Mouse (Mus musculus) 416B (cell line): Measurements from ENCODE around the gene Mrpl4.

Source experiments
- DNase-seq: peaks from one replicate; pipeline ENCODE4 v3.0.0; 2011; ENCODE audit warnings: low read depth

Mrpl4 gene

DNA sequence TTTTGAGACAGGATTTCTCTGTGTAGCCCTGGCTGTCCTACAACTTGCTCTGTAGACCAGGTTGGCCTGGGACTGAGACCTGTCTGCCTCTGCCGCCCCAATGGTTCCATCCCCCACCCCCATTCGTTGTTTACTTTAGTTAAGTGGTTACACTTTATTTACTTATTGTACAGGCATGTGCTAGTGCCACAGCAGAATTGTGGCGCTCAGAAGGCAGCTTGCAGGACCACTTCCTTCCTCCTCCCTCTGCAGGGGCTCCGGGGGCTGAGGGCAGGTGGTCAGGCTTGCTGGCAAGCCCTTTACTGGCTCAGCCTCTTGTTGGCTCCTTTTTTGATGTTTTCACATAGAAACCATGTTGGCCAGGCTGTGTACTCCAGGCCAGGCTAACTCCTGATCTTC, 14.6 kb downstream of the Mrpl4 start:
- DNase-seq: peak; percentile 64

DNA sequence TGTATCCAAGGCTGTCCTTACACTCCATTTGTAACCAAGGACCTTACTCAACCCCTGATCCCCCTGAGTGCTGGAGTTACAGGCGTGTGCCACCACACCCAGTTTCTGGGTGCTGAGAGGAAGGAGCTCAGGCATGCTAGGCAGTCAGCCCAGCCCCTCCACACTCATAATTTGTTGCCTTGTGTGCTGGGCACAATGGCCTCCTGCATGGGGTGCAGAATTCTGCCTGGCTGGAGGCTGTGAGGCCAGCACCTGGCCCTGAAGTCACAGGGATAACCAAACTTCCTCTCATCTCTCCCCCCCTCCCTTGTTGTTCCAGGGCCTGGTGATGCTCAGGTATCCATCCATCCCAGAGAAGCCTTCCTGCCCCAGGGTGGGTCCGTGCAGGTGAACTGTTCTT, 16.1 kb downstream of the Mrpl4 start:
- DNase-seq: no peak

DNA sequence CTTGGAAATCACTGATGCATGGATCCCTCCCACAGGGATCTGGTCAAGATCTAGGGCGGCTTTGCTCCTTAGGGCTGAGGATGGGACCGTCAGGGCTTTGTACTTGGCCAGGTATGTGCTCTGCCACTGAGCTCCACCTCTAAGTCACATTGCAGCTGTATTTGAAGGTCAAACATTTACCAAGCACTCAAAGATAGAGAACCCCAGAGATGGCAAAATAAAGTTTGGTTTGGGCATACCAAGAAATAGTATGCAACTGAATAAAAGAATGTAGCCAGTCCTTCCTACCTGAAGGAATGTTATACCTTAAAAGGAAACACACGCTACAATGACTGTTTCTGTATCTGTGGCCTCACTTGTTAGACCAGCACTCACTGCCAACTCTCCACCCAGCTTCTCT, 18.8 kb downstream of the Mrpl4 start:
- no peak for DNase-seq

DNA sequence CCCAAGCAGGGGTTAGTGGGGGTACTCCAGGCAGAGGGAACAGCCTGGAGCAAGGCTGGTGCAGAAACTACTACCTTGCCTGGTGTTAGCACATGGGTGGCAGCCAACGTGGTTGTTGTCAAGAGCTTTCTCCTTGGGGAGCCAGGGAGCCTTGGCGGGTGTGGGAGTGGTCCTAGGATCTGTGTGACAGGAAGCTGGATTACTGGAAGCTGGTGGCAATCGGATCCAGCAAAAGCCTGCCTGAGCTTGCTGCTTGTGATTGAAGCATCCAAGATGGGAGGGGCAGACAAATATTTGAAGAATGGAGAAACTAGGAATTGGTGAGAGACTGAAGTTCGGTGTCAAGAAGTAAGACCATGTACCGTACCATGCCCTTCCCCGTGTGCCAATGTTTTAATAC, 19.8 kb downstream of the Mrpl4 start:
- no peak for DNase-seq

DNA sequence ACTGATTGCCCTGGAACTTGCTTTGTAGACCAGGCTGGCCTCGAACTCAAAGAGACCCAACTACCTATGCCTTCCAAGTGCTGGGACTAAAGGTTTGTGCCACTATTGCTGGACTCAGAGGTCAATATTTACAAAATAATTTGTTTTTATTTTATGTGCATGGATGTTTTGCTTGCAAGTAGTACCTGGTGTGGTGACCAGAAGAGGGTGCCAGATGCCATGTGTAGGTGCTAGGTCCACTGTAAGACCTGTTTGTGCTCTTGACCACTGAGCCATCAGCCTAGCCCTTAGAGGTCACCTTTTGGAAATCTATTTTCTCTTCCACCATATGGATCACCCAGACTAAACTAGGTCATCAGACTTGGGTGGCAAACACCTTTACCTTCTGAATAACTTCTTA, 20.2 kb downstream of the Mrpl4 start:
- peak; percentile 46 for DNase-seq

DNA sequence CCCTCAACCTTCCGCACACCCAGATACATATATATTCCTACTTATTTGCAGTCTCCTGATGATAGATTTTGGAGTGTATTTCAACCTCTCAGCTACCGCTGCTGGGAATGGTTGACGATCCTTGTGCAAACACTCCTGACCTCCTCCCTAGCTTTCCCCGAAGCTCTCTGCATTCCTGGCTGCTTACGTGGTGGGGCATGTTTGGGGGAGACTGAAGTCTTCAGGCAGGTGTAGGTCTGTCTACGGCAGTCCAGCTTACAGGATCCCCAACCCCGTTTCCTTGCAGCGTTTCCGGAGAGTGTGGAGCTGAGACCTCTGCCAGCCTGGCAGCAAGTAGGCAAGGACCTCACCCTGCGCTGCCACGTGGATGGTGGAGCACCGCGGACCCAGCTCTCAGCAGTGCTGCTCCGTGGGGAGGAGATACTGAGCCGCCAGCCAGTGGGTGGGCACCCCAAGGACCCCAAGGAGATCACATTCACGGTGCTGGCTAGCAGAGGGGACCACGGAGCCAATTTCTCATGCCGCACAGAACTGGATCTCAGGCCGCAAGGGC, 22.8 kb downstream of the Mrpl4 start:
- DNase-seq: no peak

DNA sequence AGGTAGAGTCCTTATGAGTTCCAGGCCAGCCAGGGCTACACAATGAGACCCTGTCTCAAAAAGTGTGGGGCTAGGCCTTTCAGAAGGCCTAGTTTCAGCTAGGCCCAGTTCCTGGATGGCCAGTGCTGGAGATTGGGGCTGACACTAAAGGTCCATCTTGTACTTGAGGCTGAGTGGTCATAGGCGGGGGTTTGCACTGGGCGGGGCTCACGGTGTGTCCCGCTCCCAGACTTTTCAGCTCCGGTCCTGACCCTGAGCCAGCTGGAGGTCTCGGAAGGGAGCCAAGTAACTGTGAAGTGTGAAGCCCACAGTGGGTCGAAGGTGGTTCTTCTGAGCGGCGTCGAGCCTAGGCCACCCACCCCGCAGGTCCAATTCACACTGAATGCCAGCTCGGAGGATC, 24.3 kb downstream of the Mrpl4 start:
- no peak for DNase-seq

DNA sequence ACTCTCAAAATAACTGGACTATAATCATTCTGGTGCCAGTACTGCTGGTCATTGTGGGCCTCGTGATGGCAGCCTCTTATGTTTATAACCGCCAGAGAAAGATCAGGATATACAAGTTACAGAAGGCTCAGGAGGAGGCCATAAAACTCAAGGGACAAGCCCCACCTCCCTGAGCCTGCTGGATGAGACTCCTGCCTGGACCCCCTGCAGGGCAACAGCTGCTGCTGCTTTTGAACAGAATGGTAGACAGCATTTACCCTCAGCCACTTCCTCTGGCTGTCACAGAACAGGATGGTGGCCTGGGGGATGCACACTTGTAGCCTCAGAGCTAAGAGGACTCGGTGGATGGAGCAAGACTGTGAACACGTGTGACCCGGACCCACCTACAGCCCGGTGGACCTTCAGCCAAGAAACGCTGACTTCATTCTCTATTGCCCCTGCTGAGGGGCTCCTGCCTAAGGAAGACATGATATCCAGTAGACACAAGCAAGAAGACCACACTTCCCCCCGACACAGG, 25.3 kb downstream of the Mrpl4 start:
- no peak for DNase-seq

DNA sequence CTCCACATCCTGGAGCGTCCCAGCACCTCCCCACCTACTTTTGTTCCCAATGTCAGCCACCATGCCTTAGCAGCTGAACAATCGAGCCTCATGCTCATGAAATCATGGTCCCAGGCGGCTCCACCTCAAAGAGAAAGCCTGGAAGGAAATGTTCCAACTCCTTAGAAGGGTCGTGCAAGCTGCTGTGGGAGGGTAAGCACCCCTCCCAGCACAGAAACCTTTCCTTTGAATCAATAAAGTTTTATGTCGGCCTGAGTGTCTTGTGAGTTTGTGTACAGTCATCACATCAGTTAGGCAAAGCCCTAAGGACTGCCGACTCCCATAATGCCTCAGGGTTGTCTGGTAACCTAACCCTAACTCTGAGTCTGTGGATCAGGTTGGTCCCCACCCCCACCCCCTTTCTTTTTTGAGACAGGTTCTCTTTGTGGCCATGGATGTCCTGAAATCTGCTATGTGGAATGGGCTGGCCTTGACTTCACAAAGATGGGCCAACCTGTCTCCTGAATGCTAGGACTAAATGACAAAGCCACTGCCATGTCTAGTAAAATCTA, 26.1 kb downstream of the Mrpl4 start:
- no peak for DNase-seq

DNA sequence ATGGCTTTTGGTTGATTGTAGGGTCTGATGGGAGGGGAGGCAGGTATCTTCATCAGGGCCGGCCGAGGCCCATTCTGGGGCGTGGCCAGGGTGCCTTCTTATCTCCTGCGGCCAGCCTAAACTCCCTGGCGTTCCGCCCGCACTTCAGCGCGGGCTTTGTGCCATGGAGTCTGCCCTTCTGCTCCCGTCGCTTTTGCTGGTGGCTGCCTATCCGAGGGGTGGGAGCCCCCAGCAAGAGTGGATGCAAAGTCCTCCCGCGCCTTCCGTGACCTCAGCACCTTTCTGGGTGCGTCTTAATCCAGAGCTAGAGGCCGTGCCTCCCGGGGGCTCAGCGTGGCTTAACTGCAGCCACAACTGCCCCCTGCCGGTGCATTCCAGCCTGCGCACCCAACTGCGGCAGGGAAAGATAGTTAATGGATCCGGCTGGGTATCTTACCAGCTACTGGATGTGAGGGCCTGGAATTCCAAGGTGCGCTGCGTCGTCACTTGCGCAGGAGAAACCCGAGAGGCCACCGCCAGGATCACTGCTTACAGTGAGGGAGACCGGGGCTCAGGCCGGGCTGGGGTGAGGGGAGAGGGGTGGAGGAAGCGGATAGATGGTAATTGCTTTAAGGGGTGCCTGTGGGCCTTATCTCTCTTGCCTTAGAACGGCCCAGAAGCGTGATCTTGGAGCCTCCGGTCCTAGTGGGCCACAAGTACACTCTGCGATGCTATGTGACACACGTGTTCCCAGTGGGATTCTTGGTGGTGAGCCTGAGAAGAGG, 26.9 kb downstream of the Mrpl4 start, which contains the start of gene Icam4:
Gene Icam4 (plus strand): TSS at position 83 of the 764 bp plus-strand sequence.
- DNase-seq: peak; percentile 88

DNA sequence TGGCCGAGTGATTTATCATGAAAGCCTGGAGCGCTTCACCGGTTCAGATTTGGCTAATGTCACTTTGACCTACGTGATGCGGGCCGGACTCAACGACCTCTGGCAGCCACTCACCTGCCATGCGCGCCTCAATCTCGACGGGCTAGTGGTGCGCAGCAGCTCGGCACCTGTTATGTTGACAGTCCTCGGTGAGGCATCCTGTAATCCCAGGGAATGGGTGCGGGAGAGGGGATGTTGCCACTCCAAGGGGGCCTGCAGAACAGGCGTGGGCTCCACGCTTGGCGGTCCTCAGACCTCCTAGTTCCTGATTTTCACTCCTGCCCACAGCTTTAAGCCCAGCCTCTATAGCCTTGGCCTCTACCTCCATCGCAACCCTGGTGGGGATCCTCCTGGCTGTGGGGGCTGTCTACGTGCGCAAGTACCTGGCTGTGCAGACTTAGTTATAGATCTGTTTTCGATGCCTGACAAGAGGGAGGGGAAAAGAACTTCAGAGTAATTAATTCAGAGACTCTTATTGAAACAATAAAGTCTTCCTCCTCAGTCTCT, 27.6 kb downstream of the Mrpl4 start:
- no peak for DNase-seq

DNA sequence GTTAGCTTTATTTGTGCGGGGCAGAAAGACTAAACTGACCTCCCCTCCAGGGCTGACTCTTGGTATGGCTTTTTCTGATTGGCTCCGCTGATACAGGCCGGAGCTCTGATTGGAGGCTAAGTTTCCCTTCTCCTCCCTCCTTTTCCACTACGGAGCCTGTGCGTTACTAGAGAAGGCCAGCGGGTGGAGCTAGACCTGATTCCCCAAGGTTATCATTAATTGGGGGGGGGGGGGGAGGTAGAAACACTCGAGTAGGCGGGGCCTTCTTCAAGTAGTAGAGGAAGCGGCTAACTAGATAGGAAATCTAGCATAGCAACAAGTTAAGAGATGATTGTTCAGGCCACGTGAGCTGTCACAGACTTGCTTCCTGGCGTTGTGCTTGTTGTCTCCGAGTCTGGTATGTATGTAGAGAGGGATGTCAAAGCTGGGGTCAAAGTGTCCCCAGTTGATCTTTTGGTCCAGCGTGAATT, 28.3 kb downstream of the Mrpl4 start:
- DNase-seq: peak; percentile 99

DNA sequence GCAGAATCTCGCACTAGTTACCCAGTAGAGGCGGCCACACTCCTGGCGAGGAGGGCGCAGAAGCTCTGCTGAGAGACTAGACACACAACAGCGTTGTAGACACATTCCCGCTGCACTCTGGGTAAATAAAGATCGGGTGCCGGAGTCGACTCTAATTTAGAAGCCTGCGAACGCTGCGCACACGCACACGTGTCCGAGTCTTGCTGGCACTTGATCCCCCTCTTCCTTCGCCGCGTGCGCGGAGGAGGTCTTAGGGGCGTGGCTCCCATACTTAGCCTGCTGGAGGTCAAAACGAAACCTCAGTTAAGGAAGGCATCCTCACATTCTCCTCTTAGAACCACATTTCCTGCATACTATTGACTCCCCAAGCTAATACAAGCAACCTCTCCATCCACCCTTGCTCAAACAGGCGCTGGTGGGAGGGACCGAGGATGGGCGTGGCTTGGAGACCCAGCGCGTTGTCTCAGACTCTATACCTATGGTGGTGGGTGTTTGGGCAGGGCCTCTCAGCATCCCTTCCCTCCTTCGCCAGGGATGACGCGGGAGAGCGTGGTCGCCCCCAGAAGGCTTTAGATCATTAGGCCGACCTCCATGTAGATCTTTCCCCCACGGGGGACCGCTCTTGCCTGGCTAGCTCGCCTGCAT, 28.8 kb downstream of the Mrpl4 start:
- peak; percentile 86 for DNase-seq

DNA sequence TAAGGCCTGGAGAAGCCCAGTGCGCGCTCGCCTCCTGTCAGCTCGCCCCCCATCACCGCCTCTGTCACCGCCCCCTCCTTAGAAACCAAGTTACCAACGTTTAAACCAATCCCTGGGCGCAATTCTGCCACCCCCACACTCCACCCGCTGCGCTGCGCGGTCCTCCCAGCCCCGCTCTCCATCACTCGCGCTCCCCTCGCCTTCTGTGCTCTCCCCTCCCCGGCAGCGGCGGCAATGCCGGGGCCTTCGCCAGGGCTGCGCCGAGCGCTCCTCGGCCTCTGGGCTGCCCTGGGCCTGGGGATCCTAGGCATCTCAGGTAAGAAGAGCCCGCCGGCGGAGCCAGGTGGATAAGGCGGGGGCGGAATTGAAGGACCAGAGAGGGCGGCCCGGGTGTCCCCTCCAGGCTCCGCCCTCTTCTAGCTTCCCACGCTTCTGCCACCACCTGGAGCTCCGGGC, 29.4 kb downstream of the Mrpl4 start, which contains the start of gene Icam5:
Gene Icam5 (plus strand): TSS at position 178 of the 456 bp plus-strand sequence.
- no peak for DNase-seq

DNA sequence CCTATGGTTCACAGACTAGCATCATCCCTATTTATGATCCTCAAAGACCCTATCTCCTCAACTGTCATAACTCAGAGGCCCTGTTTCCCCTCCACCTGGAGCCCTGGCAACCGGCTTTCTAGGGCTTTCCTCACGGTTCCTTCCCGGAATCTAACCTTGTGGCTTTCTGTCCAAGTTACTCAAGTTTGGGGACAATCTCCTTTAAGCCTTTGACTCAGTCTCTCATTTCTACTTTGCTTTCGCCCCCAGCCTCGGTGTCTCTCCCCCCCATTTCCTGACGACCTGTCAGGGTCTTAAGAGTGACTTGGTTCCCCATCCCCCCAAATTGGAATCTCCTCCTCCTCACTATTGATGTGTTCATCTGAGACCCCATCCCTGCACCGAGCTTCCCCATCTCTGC, 30.0 kb downstream of the Mrpl4 start:
- no peak for DNase-seq

DNA sequence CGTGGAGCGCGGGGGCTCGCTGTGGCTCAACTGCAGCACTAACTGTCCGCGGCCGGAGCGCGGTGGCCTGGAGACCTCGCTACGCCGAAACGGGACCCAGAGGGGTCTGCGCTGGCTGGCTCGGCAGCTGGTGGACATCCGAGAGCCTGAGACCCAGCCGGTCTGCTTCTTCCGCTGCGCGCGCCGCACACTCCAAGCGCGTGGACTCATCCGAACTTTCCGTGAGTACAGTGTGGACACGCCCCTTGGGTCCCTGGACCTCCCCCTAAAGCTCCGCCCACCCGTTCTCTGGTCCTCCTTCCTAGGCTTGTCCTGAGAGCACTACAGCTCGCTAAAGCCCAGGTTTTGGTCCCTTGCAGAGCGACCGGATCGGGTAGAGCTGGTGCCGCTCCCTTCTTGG, 30.6 kb downstream of the Mrpl4 start:
- DNase-seq: peak; percentile 89

DNA sequence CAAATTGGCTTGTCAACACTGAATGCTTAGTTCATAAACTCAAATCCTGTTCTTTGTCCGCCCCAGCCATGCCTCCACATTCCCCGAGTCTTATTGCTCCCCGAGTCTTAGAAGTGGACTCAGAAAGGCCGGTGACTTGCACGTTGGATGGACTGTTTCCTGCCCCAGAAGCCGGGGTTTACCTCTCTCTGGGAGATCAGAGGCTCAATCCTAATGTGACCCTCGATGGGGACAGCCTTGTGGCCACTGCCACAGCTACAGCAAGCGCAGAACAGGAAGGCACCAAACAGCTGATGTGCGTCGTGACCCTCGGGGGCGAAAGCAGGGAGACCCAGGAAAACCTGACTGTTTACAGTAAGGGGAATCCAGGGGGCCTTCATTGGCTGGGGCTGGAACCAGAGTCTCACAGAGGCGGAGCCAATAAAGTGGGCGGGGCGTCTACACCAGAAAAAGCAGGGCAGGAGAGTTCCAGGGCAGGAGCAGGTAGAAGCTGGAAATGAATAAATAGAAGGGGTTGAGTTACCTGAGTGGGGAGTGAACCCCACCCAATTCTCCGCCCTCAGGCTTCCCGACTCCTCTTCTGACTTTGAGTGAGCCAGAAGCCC, 32.0 kb downstream of the Mrpl4 start:
- DNase-seq: no peak

DNA sequence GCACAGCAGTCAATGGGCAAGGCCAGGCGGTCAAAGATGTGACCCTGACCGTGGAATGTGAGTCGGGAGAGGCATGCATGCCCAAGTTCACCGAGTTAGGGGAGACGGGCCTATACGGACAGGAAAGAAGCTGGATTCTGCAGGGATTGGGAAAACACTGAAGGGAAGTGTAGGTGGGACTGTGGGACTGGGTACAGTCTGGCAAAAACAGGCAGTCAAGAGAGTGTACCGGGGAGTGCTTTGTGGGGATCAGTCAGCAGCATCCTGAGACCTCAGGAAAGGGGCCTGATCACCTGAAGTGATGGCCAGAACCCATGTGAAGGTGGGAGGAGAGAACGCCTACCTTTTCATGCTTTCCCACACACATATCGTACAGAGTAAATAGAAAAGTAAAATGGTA, 33.0 kb downstream of the Mrpl4 start:
- DNase-seq: no peak

DNA sequence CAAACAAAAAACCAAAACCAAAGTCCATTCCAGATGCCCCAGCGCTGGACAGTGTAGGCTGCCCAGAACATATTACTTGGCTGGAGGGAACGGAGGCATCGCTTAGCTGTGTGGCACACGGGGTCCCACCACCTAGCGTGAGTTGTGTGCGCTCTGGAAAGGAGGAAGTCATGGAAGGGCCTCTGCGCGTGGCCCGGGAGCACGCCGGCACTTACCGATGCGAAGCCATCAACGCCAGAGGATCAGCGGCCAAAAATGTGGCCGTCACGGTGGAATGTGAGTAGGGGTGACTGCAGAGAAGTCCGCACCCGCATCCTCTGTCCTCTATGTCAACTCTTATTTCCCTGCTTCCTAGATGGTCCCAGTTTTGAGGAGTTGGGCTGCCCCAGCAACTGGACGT, 33.6 kb downstream of the Mrpl4 start:
- DNase-seq: no peak

DNA sequence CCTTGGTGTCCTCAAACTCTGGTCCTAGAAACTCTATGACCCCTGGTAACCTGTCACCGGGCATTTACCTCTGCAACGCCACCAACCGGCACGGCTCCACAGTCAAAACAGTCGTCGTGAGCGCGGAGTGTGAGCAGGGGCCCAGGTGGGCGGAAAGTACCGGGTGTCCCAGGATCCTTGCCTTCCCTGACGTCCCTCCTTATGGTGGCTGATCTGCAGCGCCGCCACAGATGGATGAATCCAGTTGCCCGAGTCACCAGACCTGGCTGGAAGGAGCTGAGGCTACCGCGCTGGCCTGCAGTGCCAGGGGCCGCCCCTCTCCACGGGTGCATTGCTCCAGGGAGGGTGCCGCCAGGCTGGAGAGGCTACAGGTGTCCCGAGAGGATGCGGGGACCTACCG, 34.1 kb downstream of the Mrpl4 start:
- DNase-seq: no peak

DNA sequence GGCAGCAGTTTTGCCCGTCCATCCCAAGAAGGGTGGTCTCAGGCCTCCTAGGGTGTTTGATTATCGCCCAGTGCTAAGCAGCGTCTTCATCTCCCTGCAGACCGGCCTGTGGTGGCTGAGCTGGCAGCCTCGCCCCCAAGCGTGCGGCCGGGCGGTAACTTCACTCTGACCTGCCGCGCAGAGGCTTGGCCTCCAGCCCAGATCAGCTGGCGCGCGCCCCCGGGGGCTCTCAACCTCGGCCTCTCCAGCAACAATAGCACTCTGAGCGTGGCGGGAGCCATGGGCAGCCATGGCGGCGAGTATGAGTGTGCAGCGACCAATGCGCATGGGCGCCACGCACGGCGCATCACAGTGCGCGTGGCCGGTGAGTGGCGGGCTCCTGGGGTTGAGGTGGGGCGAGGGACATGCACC, 34.9 kb downstream of the Mrpl4 start:
- DNase-seq: no peak

DNA sequence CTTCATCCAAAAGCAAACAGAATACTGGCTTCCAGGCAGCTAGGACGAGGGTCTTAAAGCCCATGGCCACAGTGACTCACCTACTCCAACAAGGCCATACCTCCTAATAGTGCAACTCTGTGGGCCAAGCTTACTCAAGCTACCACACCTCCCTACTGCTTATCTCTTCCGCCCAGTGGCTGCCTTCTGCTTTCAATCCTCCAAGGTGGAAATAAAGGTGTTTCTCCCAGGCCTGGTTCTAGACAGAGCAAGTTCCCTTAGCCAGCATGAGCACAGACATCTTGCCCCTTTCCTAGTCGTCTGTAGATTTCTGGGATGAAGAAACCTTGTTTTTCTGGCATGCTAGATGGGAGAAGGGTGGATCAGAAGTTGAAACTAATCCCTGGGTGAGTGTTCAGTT, 37.2 kb downstream of the Mrpl4 start:
- DNase-seq: peak; percentile 19
